Mouse (Mus musculus): ENCODE results near the gene M6pr.
"Not testable (repeated sequence)": the region's sequence is repeated elsewhere in the genome, so short reads cannot be mapped to it uniquely, and the experiment has no call there.

Gene M6pr

DNA sequence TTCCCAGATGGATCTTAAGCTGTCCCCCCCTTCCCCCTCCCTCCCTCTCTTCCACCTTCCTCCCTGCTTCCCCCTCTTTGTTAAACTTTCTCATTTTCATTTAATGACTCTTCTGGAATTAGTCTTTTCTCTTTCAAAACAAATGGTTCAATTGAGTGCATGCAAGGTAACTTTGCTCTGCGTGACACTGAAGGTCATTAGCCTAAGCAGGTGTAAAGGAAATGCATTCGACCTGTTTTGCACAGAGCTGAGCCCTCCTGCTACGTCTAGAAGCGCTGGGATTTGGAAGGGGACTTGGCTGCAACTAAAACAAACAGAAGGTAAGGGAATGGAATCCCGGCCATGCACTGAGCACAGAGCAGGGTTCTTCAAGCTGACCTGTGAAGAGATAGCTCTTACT is 33.6 kb downstream of the M6pr start:
- no peak for DNase-seq (ENCODE audit: low read depth)

DNA sequence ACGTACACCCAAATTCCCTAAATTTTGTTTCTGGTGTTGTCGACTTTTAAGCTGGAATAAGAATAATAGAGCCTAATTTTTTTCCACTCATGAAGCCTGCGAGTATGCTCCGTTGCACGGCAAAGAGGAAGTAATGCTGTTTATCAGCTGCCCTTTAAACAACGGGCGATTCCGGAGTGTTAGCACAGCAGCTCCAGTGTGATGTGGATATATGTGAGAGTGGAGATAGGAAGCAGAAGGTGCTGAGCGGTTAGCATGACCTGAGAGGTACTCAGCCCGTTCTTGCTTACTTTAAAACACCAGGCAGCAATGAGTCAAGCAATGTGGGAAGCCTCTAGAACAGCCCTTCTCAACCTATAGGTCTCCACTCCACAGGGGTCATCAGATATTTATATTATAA is 35.2 kb downstream of the M6pr start:
- DNase-seq (ENCODE audit: low read depth), result no peak

DNA sequence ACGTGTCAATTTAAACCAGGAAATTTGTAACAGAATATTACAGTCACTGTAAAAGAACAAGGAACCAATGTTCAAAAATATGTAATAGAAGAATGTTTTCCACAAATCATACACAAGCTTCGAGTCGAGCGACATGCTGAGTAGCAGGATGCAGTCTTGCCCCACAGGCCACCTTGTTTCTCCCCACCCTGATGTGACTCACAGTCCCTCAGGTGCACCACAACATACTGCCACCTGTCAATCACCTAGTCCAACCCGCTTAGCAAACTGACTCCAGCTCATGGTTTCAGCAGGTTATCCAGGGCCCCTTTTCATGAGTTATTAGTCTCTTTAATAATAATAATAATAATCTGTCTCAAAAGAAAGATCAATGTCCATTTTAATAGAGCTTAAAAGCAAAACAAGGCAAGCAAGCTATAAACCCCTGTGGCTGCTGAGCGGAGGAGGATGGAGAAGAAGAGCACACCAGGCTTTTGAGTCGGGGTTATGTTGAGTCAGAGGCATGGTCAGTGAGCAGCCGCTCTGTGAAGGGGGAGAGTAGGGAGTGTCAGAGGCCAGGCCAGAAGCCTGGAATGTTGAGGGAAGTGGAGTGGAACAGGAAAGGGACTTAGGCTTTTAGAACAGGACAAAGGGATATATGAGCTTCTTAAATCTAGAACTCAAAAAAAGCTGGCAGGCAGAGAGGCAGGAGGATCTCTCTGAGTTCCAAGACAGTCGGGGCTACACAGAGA is 36.0 kb downstream of the M6pr start:
- peak; percentile 5 for DNase-seq (ENCODE audit: low read depth)

GRCm38 (mm10) chr6:122345731-122346130 is 37.2 kb downstream of the M6pr start:
- no peak for DNase-seq (ENCODE audit: low read depth)

- no peak for DNase-seq (ENCODE audit: low read depth)
Measured at GRCm38 (mm10) chr6:122346399-122346798, 37.9 kb downstream of the M6pr start.

DNA sequence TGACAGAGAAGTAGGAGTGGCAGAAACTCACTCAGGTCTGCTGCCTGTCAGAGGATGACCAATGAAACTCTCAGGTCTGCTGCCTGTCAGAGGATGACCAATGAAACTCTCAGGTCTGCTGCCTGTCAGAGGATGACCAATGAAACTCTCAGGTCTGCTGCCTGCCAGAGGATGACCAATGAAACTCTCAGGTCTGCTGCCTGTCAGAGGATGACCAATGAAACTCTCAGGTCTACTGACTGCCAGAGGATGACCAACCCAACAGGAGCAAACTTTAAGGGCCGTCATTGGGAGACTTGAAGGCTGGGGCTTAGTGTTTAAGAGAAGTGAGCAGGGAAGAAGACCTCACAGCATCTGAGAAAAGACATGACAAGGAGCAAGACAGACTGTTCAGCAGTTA is 38.8 kb downstream of the M6pr start:
- DNase-seq (ENCODE audit: low read depth), result not testable (repeated sequence)

- DNase-seq (ENCODE audit: low read depth), result no peak
Measured at GRCm38 (mm10) chr6:122355909-122356308, 47.4 kb downstream of the M6pr start.

DNA sequence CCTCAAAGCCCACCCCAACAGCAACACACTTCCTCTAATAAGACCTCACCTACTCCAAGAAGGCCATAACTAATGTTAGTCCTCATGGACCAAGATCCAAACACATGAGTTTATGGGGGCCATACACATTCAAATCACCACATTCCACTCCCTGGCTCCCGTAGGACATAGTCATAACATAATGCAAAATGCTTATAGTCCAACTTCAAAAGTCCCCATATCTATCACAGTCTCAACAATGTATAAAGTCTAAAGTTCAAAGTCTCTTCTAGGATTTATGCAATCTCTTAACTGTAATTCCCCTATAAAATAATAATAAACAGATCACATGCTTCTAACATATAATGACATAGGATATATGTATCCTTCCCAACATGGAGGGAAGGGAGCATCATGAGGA is 48.6 kb downstream of the M6pr start:
- DNase-seq (ENCODE audit: low read depth), result no peak

DNA sequence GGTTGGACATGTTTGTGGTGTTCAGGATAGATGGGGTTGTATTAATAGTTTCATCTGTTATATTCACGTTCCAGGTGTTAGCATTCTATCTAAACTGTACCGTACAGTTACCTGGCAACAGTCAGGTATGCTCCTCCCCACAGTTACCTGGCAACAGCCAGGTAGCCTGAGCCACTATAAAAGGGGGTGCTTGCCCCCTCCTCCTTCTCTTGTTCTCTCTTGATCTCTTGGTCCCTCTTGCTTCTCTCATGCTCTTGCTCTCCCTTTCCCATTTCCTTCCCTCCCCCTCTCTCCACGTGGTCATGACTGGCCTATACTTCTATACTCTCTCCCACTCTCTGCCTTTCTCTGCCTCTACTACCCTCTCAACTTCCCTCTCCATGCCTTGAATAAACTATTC is 57.2 kb downstream of the M6pr start:
- no peak for DNase-seq (ENCODE audit: low read depth)

DNA sequence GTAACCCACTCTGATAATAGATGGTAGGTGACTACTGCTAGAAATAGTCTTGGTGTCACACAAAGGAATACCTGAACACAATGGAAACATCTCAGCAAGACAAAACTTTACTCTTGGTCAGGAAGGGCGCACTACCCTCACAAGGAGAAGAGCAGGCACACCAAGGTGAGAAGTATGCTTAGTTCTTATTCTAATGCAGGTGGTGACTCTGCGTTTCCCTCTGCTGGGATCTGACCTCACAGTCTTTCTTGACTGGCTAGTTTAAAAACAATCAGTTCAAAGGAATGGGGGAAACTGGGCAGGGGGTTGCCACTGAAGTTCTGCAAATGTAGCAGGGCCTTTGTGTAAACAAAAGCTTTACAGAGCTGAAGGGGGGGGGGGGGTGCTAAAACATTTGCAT is 57.8 kb downstream of the M6pr start:
- no peak for DNase-seq (ENCODE audit: low read depth)

DNA sequence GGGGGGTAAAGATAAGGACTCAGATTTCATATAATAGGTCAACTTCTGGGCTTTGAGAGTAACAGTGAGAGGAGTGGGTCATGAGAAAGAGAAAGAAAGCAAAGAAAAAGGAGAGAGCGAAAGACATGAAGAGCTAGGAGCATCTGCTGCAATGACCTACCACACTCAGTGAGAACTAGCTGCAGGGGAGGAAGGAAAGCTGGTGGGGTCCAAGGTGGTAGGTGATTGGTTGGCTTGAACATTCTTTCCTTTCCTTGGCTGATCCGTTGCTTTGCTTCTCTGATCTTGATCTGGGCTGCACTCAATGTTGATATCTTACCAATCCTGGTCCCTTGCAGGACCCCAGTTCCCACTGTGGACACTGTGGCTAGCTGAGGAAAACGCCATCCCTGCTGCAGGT is 58.5 kb downstream of the M6pr start:
- no peak for DNase-seq (ENCODE audit: low read depth)

Measured in NIH3T3 (cell line).